Mouse (Mus musculus) thymus, adult 2 months (tissue): ENCODE measurements at regions not wholly inside any gene's neighbourhood (a gene's known extent, or its start where the extent isn't known, plus 50 kb on each side); places are given as distances from the start of the nearest gene placed in this dataset.

ENCODE experiments used
- DNase-seq: peaks from one replicate; pipeline ENCODE4 v3.0.0; 2021
- H3K27ac ChIP-seq: fragments of 200-500 bp; 2 replicates; pipeline ENCODE4 v1.5.1; 2012; ENCODE audit warnings: low read length, control low read depth; ENCODE audit not compliant: control insufficient read depth, insufficient read depth
- H3K27me3 ChIP-seq: fragments of 200-500 bp; 2 replicates; pipeline ENCODE4 v1.6.1; 2012; ENCODE audit warnings: mild to moderate bottlenecking, low read length, moderate library complexity, mixed read lengths; ENCODE audit not compliant: control insufficient read depth, insufficient read depth
- H3K36me3 ChIP-seq: fragments of 200-500 bp; 2 replicates; pipeline ENCODE4 v1.6.1; 2012; ENCODE audit warnings: mild to moderate bottlenecking, low read length, moderate library complexity; ENCODE audit not compliant: control insufficient read depth, insufficient read depth
- H3K4me1 ChIP-seq: fragments of 200-500 bp; replicated peaks from 2 replicates; pipeline ENCODE4 v1.6.1; 2012; ENCODE audit warnings: low read length; ENCODE audit not compliant: control insufficient read depth, insufficient read depth
- H3K4me3 ChIP-seq: fragments of 200-500 bp; 2 replicates; pipeline ENCODE4 v1.5.1; 2012; ENCODE audit warnings: mild to moderate bottlenecking, low read length, control low read depth, moderate library complexity; ENCODE audit not compliant: control insufficient read depth, insufficient read depth
- CTCF ChIP-seq: fragments of 200-500 bp; IDR thresholded peaks from 2 replicates; pipeline ENCODE4 v1.5.1; 2012; ENCODE audit warnings: mild to moderate bottlenecking, control low read depth, low read length, moderate library complexity, borderline replicate concordance; ENCODE audit not compliant: control insufficient read depth, poor library complexity, insufficient read depth; ENCODE audit errors: extremely low read depth
- POLR2A ChIP-seq: fragments of 200-500 bp; IDR thresholded peaks from 2 replicates; pipeline ENCODE4 v1.6.1; 2012; ENCODE audit warnings: mild to moderate bottlenecking, low read length, control low read depth, moderate library complexity; ENCODE audit not compliant: control insufficient read depth, poor library complexity, insufficient read depth; ENCODE audit errors: extremely low read depth
- WGBS: fragments of 180-500 bp; shearing (Covaris S2); methylation state at CpG from one replicate; pipeline ENCODE4 v1.1.7; 2018; 5-methylcytosine and 5-hydroxymethylcytosine counted together

- 70% methylated on average over 5 of the region's 5 CpGs for WGBS
- H3K27ac ChIP-seq = no peak overlapping the region
- H3K36me3 ChIP-seq = no peaks in the 10 kb centered on the region
- TF ChIP-seq CTCF = no peak
- no peaks in the 10 kb centered on the region for H3K27me3 ChIP-seq
- peaks cover 9% of the 10 kb centered on the region for H3K4me1 ChIP-seq
- DNase-seq = no peak
- no peak overlapping the region for H3K4me3 ChIP-seq
These were observed 68.0 kb upstream of the Klf7 start for GRCm38 (mm10) chr1:64190097-64190496.

GRCm38 (mm10) chr1:64189471-64189870, 67.4 kb upstream of the Klf7 start:
- TF ChIP-seq POLR2A (no peak), CTCF (no peak)
- Histone ChIP-seq H3K4me1 (peaks cover 9% of the 10 kb centered on the region), H3K36me3 (no peaks in the 10 kb centered on the region), H3K27me3 (no peaks in the 10 kb centered on the region), H3K27ac (no peak overlapping the region), H3K4me3 (no peak overlapping the region)
- WGBS = 16% methylated on average over 6 of the region's 6 CpGs
- DNase-seq = no peak

DNA sequence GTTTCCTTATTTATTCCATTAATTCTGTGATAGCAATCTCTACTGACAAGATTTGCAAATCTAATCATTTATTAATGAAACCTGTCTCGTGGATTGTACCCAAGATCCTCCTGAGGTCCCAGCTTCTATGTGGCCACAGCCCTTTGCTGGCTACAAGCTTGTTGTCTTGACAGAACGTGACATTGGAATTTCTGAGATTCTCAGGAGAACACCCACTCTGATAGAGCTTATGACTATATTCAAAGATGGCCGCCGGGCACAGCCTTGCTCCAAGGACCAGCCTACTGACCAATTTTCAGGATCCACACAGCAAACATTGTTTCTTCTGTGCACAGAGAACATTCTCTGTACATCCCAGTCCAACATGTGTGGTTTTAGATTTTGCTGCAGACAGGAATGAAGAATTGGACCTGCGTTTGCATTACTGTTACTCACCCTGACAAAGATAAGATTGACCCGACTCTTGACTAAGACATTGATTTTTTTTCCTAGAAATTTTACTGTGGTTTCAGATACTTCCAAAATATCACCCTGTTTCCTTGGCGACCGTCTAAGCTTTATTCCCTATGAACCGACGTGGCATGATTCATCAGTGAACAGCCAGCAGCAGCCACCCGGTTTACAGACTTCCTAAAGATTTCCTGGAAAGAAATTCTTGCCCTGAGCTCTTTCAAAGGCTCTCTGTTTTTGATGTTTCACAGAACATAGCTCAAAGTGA, 65.9 kb upstream of the Klf7 start:
- Histone ChIP-seq H3K27ac (no peak overlapping the region), H3K27me3 (no peaks in the 10 kb centered on the region), H3K4me1 (peaks cover 4% of the 10 kb centered on the region; the same call in 1 of the 2 replicates), H3K36me3 (no peaks in the 10 kb centered on the region), H3K4me3 (no peak overlapping the region)
- DNase-seq = no peak
- TF ChIP-seq CTCF (no peak), POLR2A (no peak)
- WGBS = 92% methylated on average over 11 of the region's 11 CpGs

DNA sequence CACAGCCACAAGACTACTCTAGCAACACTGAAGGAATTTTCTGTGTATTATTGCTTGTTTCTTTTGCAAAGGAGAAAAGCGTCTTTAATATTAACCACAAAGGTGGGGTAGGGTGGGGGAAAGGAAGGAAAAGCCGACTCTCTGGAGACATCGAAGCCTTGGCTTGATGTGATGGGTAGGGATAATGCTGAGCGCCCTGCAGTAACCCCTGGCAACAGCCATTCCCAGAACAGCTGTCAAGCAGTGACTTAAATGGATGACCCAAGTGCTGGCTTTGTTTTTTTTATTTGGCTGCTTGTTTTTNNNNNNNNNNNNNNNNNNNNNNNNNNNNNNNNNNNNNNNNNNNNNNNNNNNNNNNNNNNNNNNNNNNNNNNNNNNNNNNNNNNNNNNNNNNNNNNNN, 51.6 kb upstream of the Klf7 start:
- Histone ChIP-seq H3K4me3 (no peak overlapping the region), H3K27ac (no peak overlapping the region), H3K4me1 (no peaks in the 10 kb centered on the region), H3K27me3 (no peaks in the 10 kb centered on the region), H3K36me3 (no peaks in the 10 kb centered on the region)
- WGBS = 85% methylated on average over 4 of the region's 4 CpGs
- TF ChIP-seq CTCF = no peak
- no peak for TF ChIP-seq POLR2A
- DNase-seq = no peak

GRCm38 (mm10) chr1:64172122-64172521, 50.0 kb upstream of the Klf7 start:
- Histone ChIP-seq H3K4me3 (no peak overlapping the region), H3K36me3 (no peaks in the 10 kb centered on the region), H3K27ac (no peak overlapping the region), H3K27me3 (no peaks in the 10 kb centered on the region), H3K4me1 (no peaks in the 10 kb centered on the region)
- TF ChIP-seq POLR2A = no peak
- no peak for TF ChIP-seq CTCF
- WGBS = 83% methylated on average over 2 of the region's 2 CpGs
- DNase-seq = no peak
